Mouse (Mus musculus): ENCODE results near the gene Tmem262. TPM values are rescaled to one million over a fixed set of nuclear protein-coding genes. Genes with fewer than 3 reads are reported as not detected.
"Not testable (repeated sequence)": the region's sequence is repeated elsewhere in the genome, so short reads cannot be mapped to it uniquely, and the experiment has no call there.

Gene Tmem262
- total and polyA plus RNA-seq, 3 experiments, result not detected

- no peaks in the 10 kb centered on the region for H3K9me3 ChIP-seq (replicated peaks)
- H3K27me3 ChIP-seq (ENCODE audit: insufficient read depth, low read length), result no peaks in the 10 kb centered on the region
- peaks cover 26% of the 10 kb centered on the region for H3K4me1 ChIP-seq (ENCODE audit: insufficient read depth, low read depth, low read length)
- ATAC-seq (ENCODE audit: extremely low read depth, insufficient number of reproducible peaks, low FRiP score, poor library complexity, severe bottlenecking) (no peak), DNase-seq (ENCODE audit: low spot score) (no peak)
- no peak overlapping the region for H3K4me3 ChIP-seq (ENCODE audit: low read depth, low read length)
- no peak for TF ChIP-seq TAL1 (conservative IDR thresholded peaks at IDR 0.05; ENCODE audit: low read depth, low read length)
- TF ChIP-seq POLR2AphosphoS5 (IDR thresholded peaks at IDR 0.05; ENCODE audit: insufficient replicate concordance, low read depth, low read length), result no peak
- no peak for TF ChIP-seq GATA2 (IDR thresholded peaks at IDR 0.05; ENCODE audit: borderline replicate concordance, low read depth, low read length)
- no peak for TF ChIP-seq CTCF (IDR thresholded peaks at IDR 0.05; ENCODE audit: low read depth, low read length)
- no peak for TF ChIP-seq GATA1 (IDR thresholded peaks at IDR 0.05; ENCODE audit: borderline replicate concordance, low read length)
- H3K36me3 ChIP-seq (replicated peaks), result peaks cover 15% of the 10 kb centered on the region
Observed at GRCm38 (mm10) chr19:6042293-6042692, 37.5 kb upstream of the Tmem262 start.

GRCm38 (mm10) chr19:6044102-6044501 is 35.7 kb upstream of the Tmem262 start:
- H3K9me3 ChIP-seq (replicated peaks); ATAC-seq (ENCODE audit: extremely low read depth, insufficient number of reproducible peaks, low FRiP score, poor library complexity, severe bottlenecking); H3K27me3 ChIP-seq (ENCODE audit: insufficient read depth, low read length); H3K4me3 ChIP-seq (ENCODE audit: low read depth, low read length); DNase-seq (ENCODE audit: low spot score): not testable (repeated sequence)
- peaks cover 39% of the 10 kb centered on the region for H3K4me1 ChIP-seq (ENCODE audit: insufficient read depth, low read depth, low read length)
- peaks cover 32% of the 10 kb centered on the region for H3K36me3 ChIP-seq (replicated peaks)

GRCm38 (mm10) chr19:6045366-6046293 is 34.2 kb upstream of the Tmem262 start:
- peaks cover 47% of the 10 kb centered on the region for H3K36me3 ChIP-seq (replicated peaks)
- ATAC-seq (ENCODE audit: extremely low read depth, insufficient number of reproducible peaks, low FRiP score, poor library complexity, severe bottlenecking), result 0 out of 2 replicates have a peak, but pooled peaks have one; percentile 35
- no peaks in the 10 kb centered on the region for H3K9me3 ChIP-seq (replicated peaks)
- DNase-seq (ENCODE audit: low spot score), result peak; percentile 44
- H3K27me3 ChIP-seq (ENCODE audit: insufficient read depth, low read length), result no peaks in the 10 kb centered on the region
- peak overlapping the region; percentile 90 for H3K4me3 ChIP-seq (ENCODE audit: low read depth, low read length)
- no peak for TF ChIP-seq GATA2 (IDR thresholded peaks at IDR 0.05; ENCODE audit: borderline replicate concordance, low read depth, low read length)
- TF ChIP-seq GATA1 (IDR thresholded peaks at IDR 0.05; ENCODE audit: borderline replicate concordance, low read length), result no peak
- TF ChIP-seq CTCF (IDR thresholded peaks at IDR 0.05; ENCODE audit: low read depth, low read length), result no peak
- no peak for TF ChIP-seq TAL1 (conservative IDR thresholded peaks at IDR 0.05; ENCODE audit: low read depth, low read length)
- no peak for TF ChIP-seq POLR2AphosphoS5 (IDR thresholded peaks at IDR 0.05; ENCODE audit: insufficient replicate concordance, low read depth, low read length)
- H3K4me1 ChIP-seq (ENCODE audit: insufficient read depth, low read depth, low read length), result peaks cover 53% of the 10 kb centered on the region

GRCm38 (mm10) chr19:6046294-6047153 is 33.3 kb upstream of the Tmem262 start, which contains the start of gene Syvn1:
Gene Syvn1, plus strand, starts transcription at chr19:6046576.
- Histone ChIP-seq H3K9me3 (replicated peaks) (no peaks in the 10 kb centered on the region), H3K4me1 (ENCODE audit: insufficient read depth, low read depth, low read length) (peaks cover 60% of the 10 kb centered on the region), H3K27me3 (ENCODE audit: insufficient read depth, low read length) (no peaks in the 10 kb centered on the region), H3K4me3 (ENCODE audit: low read depth, low read length) (peak within 1 kb of the TSS; percentile 90), H3K36me3 (replicated peaks) (peaks cover 55% of the 10 kb centered on the region)
- ATAC-seq (ENCODE audit: extremely low read depth, insufficient number of reproducible peaks, low FRiP score, poor library complexity, severe bottlenecking), result peak; percentile 92
- TF ChIP-seq CTCF (IDR thresholded peaks at IDR 0.05; ENCODE audit: low read depth, low read length) (no peak), GATA2 (IDR thresholded peaks at IDR 0.05; ENCODE audit: borderline replicate concordance, low read depth, low read length) (no peak), GATA1 (IDR thresholded peaks at IDR 0.05; ENCODE audit: borderline replicate concordance, low read length) (no peak), TAL1 (conservative IDR thresholded peaks at IDR 0.05; ENCODE audit: low read depth, low read length) (no peak), POLR2AphosphoS5 (IDR thresholded peaks at IDR 0.05; ENCODE audit: insufficient replicate concordance, low read depth, low read length) (no peak)
- peak; percentile 92 for DNase-seq (ENCODE audit: low spot score)

- Histone ChIP-seq H3K4me3 (ENCODE audit: low read depth, low read length) (peak overlapping the region; percentile 90), H3K9me3 (replicated peaks) (no peaks in the 10 kb centered on the region), H3K27me3 (ENCODE audit: insufficient read depth, low read length) (no peaks in the 10 kb centered on the region), H3K36me3 (replicated peaks) (peaks cover 55% of the 10 kb centered on the region), H3K4me1 (ENCODE audit: insufficient read depth, low read depth, low read length) (peaks cover 59% of the 10 kb centered on the region)
- DNase-seq (ENCODE audit: low spot score), result no peak
- no peak for TF ChIP-seq GATA1 (IDR thresholded peaks at IDR 0.05; ENCODE audit: borderline replicate concordance, low read length)
- no peak for TF ChIP-seq GATA2 (IDR thresholded peaks at IDR 0.05; ENCODE audit: borderline replicate concordance, low read depth, low read length)
- TF ChIP-seq POLR2AphosphoS5 (IDR thresholded peaks at IDR 0.05; ENCODE audit: insufficient replicate concordance, low read depth, low read length), result no peak
- no peak for TF ChIP-seq CTCF (IDR thresholded peaks at IDR 0.05; ENCODE audit: low read depth, low read length)
- TF ChIP-seq TAL1 (conservative IDR thresholded peaks at IDR 0.05; ENCODE audit: low read depth, low read length), result no peak
- ATAC-seq (ENCODE audit: extremely low read depth, insufficient number of reproducible peaks, low FRiP score, poor library complexity, severe bottlenecking), result no peak
Observed at GRCm38 (mm10) chr19:6047154-6047898, 32.5 kb upstream of the Tmem262 start.

- no peak for ATAC-seq (ENCODE audit: extremely low read depth, insufficient number of reproducible peaks, low FRiP score, poor library complexity, severe bottlenecking)
Observed at GRCm38 (mm10) chr19:6047899-6048166, 32.0 kb upstream of the Tmem262 start.

More at GRCm38 (mm10) chr19:6047899-6048166, 32.0 kb upstream of the Tmem262 start:
- Histone ChIP-seq H3K9me3 (replicated peaks) (no peaks in the 10 kb centered on the region), H3K36me3 (replicated peaks) (peaks cover 57% of the 10 kb centered on the region), H3K27me3 (ENCODE audit: insufficient read depth, low read length) (no peaks in the 10 kb centered on the region), H3K4me1 (ENCODE audit: insufficient read depth, low read depth, low read length) (peaks cover 64% of the 10 kb centered on the region), H3K4me3 (ENCODE audit: low read depth, low read length) (peak overlapping the region; percentile 90)
- TF ChIP-seq CTCF (IDR thresholded peaks at IDR 0.05; ENCODE audit: low read depth, low read length) (no peak), GATA2 (IDR thresholded peaks at IDR 0.05; ENCODE audit: borderline replicate concordance, low read depth, low read length) (no peak), TAL1 (conservative IDR thresholded peaks at IDR 0.05; ENCODE audit: low read depth, low read length) (no peak), POLR2AphosphoS5 (IDR thresholded peaks at IDR 0.05; ENCODE audit: insufficient replicate concordance, low read depth, low read length) (no peak), GATA1 (IDR thresholded peaks at IDR 0.05; ENCODE audit: borderline replicate concordance, low read length) (no peak)
- no peak for DNase-seq (ENCODE audit: low spot score)

Data from G1E (cell line).